Mouse (Mus musculus) Patski (cell line): ENCODE results near the gene Fat4. TPM values are rescaled to one million over a fixed set of nuclear protein-coding genes. Genes with fewer than 3 reads are reported as not detected.
A peak's percentile ranks its signal among the peaks of the same experiment; 100 is the strongest.

Experiments
- ATAC-seq: fragments of 100-300 bp; one replicate; pipeline ENCODE4 v1.8.0; 2021
- CTCF ChIA-PET: fragments of 350-600 bp; sonication (Branson Sonifier 250); formaldehyde crosslinking; loops from one replicate; lab custom pipeline; 2022; ENCODE audit warnings: inconsistent platforms; lab: Charles Lee
- POLR2A ChIA-PET: fragments of 350-600 bp; sonication (Branson Sonifier 250); formaldehyde crosslinking; loops from one replicate; lab custom pipeline; 2022; ENCODE audit warnings: antibody characterized with exemption, inconsistent platforms; lab: Charles Lee
- DNase-seq: peaks from one replicate; pipeline ENCODE4 v3.0.0-alpha.2; 2011; ENCODE audit warnings: low read depth, low spot score
- H3K27me3 ChIP-seq: fragments of 371-371 bp; one replicate; pipeline ENCODE4 v1.5.1; 2021
- CTCF ChIP-seq: fragments of 100-300 bp; IDR thresholded peaks from one replicate; pipeline ENCODE4 v1.5.1; 2021
- in situ Hi-C: fragments of 300-500 bp; cut with MboI; formaldehyde crosslinking; loops from 3 replicates; pipeline ENCODE4 v1.11.1; 2018; ENCODE audit warnings: low pct_unique_long_range_greater_than_20kb, mixed read lengths
- polyA plus RNA-seq: library from polyadenylated mRNA; unstranded; gene quantifications from one replicate; pipeline ENCODE4 v1.2.3, GENCODE M21; 2021

Gene Fat4
- polyA plus RNA-seq, 1 experiment from 2014 or later: 3.5 TPM

GRCm38 (mm10) chr3:38921031-38921430 is 34.3 kb downstream of the Fat4 start:
- TF ChIP-seq CTCF: no peak
- ATAC-seq: no peak
- CTCF ChIA-PET: interaction anchor here (0.8 kb wide), 1 partner anchor 32 kb away, joined by 5 read pairs; no protein-coding TSS in a partner anchor
- no peaks in the 10 kb centered on the region for H3K27me3 ChIP-seq
- POLR2A ChIA-PET: no interaction called here
- DNase-seq: no peak
- in situ Hi-C loops: no loop called here

GRCm38 (mm10) chr3:38923251-38923686 is 36.5 kb downstream of the Fat4 start:
- ATAC-seq: no peak
- no peak for TF ChIP-seq CTCF
- ChIA-PET CTCF (interaction anchor here (1.5 to 1.6 kb wide), 2 partner anchors 12 to 25 kb away, joined by 3 read pairs; no protein-coding TSS in a partner anchor), POLR2A (interaction anchor here (0.9 kb wide), 1 partner anchor 10 kb away, joined by 3 read pairs; no protein-coding TSS in a partner anchor)
- no peaks in the 10 kb centered on the region for H3K27me3 ChIP-seq
- DNase-seq: no peak
- in situ Hi-C loops: no loop called here

- no peaks in the 10 kb centered on the region for H3K27me3 ChIP-seq
- in situ Hi-C loops: no loop called here
- ChIA-PET CTCF (interaction anchor here (1.1 to 2.0 kb wide), 2 partner anchors 10 to 17 kb away, joined by 4 to 7 read pairs; no protein-coding TSS in a partner anchor), POLR2A (interaction anchor here (1.1 kb wide), 1 partner anchor 43 kb away, joined by 3 read pairs; no protein-coding TSS in a partner anchor)
- DNase-seq: no peak
- no peak for ATAC-seq
- TF ChIP-seq CTCF: no peak
These were observed 41.4 kb downstream of the Fat4 start for GRCm38 (mm10) chr3:38928076-38928686.

- DNase-seq: peak; percentile 72
- ATAC-seq: no peak
- ChIA-PET CTCF (interaction anchor here (1.4 kb wide), 1 partner anchor 10 kb away, joined by 3 read pairs; no protein-coding TSS in a partner anchor), POLR2A (no interaction called here)
- no peaks in the 10 kb centered on the region for H3K27me3 ChIP-seq
- in situ Hi-C loops: no loop called here
- TF ChIP-seq CTCF: no peak
These were observed 42.0 kb downstream of the Fat4 start for GRCm38 (mm10) chr3:38928751-38929150.

- POLR2A ChIA-PET: no interaction called here
- no peaks in the 10 kb centered on the region for H3K27me3 ChIP-seq
- ATAC-seq: no peak
- in situ Hi-C loops: no loop called here
- TF ChIP-seq CTCF: no peak
- no peak for DNase-seq
- CTCF ChIA-PET: interaction anchor here (0.7 to 3.6 kb wide), 5 partner anchors 12 to 52 kb away, joined by 3 to 27 read pairs (median 3); partner anchors contain the start of gene Fat4
These were observed 48.0 kb downstream of the Fat4 start for GRCm38 (mm10) chr3:38934780-38935179.

- no peak for TF ChIP-seq CTCF
- POLR2A ChIA-PET: interaction anchor here (0.6 to 1.4 kb wide), 3 partner anchors 15 to 48 kb away, joined by 3 to 4 read pairs (median 4); no protein-coding TSS in a partner anchor
- ATAC-seq (peak; percentile 84), DNase-seq (peak; percentile 81)
- H3K27me3 ChIP-seq: no peaks in the 10 kb centered on the region
- CTCF ChIA-PET: interaction anchor here (0.6 to 3.6 kb wide), 12 partner anchors 10 to 61 kb away, joined by 3 to 27 read pairs (median 4); partner anchors contain the start of gene Fat4
- in situ Hi-C loops: no loop called here
These were observed 49.7 kb downstream of the Fat4 start for GRCm38 (mm10) chr3:38936485-38936884.

- no peak for TF ChIP-seq CTCF
- peak; percentile 27 for ATAC-seq
- CTCF ChIA-PET: interaction anchor here (1.3 to 3.6 kb wide), 5 partner anchors 9 to 52 kb away, joined by 3 to 27 read pairs (median 4); partner anchors contain the start of gene Fat4
- POLR2A ChIA-PET: interaction anchor here (1.0 kb wide), 1 partner anchor 51 kb away, joined by 3 read pairs; no protein-coding TSS in a partner anchor
- DNase-seq: no peak
- H3K27me3 ChIP-seq: no peaks in the 10 kb centered on the region
- in situ Hi-C loops: no loop called here
These were observed 50.4 kb downstream of the Fat4 start for GRCm38 (mm10) chr3:38937159-38937558.

- no peak for DNase-seq
- ChIA-PET CTCF (interaction anchor here (1.1 to 1.3 kb wide), 2 partner anchors 15 to 18 kb away, joined by 3 to 5 read pairs; no protein-coding TSS in a partner anchor), POLR2A (interaction anchor here (1.0 kb wide), 1 partner anchor 52 kb away, joined by 3 read pairs; no protein-coding TSS in a partner anchor)
- H3K27me3 ChIP-seq: no peaks in the 10 kb centered on the region
- ATAC-seq: no peak
- no peak for TF ChIP-seq CTCF
- in situ Hi-C loops: no loop called here
These were observed 51.4 kb downstream of the Fat4 start for GRCm38 (mm10) chr3:38938136-38938535.

- H3K27me3 ChIP-seq: no peaks in the 10 kb centered on the region
- CTCF ChIA-PET: interaction anchor here (1.3 to 1.8 kb wide), 2 partner anchors 9 to 14 kb away, joined by 6 read pairs; no protein-coding TSS in a partner anchor
- ATAC-seq (no peak), DNase-seq (no peak)
- POLR2A ChIA-PET: interaction anchor here (0.6 to 0.8 kb wide), 2 partner anchors 205 to 589 kb away, joined by 3 read pairs; no protein-coding TSS in a partner anchor
- TF ChIP-seq CTCF: no peak
- in situ Hi-C loops: no loop called here
These were observed 52.8 kb downstream of the Fat4 start for GRCm38 (mm10) chr3:38939573-38939972.

- DNase-seq (no peak), ATAC-seq (no peak)
- in situ Hi-C loops: no loop called here
- no peak for TF ChIP-seq CTCF
- CTCF ChIA-PET: interaction anchor here (1.3 to 1.8 kb wide), 2 partner anchors 9 to 13 kb away, joined by 6 read pairs; no protein-coding TSS in a partner anchor
- no peaks in the 10 kb centered on the region for H3K27me3 ChIP-seq
- POLR2A ChIA-PET: interaction anchor here (0.6 kb wide), 1 partner anchor 288 kb away, joined by 3 read pairs; no protein-coding TSS in a partner anchor
These were observed 53.6 kb downstream of the Fat4 start for GRCm38 (mm10) chr3:38940327-38940726.
